Mouse (Mus musculus) layer of hippocampus, postnatal 25 days (tissue): ENCODE data around the gene Plekhg1. TPM values are rescaled to one million over a fixed set of nuclear protein-coding genes. Genes with fewer than 3 reads are reported as not detected.
A peak's percentile ranks its signal among the peaks of the same experiment; 100 is the strongest.

Experiments used
- DNase-seq, 2 experiments: peaks; one replicate each; pipeline ENCODE4 v3.0.0; 2022; ENCODE audit warnings: mixed read lengths in 2 of 2, low spot score in 1 of 2; ENCODE audit errors: extremely low spot score in 1 of 2
- total RNA-seq, 2 experiments: library from RNA; stranded (reverse); gene quantifications; 2 replicates each; pipeline ENCODE4 v1.2.3; 2021

Gene Plekhg1
- total RNA-seq, 2 experiments from 2014 or later, result 19.1 to 20.1 TPM

- DNase-seq, result peak in 1 of 2 experiments; percentile 32
Measured at GRCm38 (mm10) chr10:3818940-3819701, 79.0 kb downstream of the Plekhg1 start.

GRCm38 (mm10) chr10:3823826-3824225 is 83.7 kb downstream of the Plekhg1 start:
- DNase-seq, result no peak

- DNase-seq, result no peak
Measured at GRCm38 (mm10) chr10:3826043-3826442, 85.9 kb downstream of the Plekhg1 start.

GRCm38 (mm10) chr10:3827368-3827767 is 87.2 kb downstream of the Plekhg1 start:
- DNase-seq, result no peak

- DNase-seq, result no peak
Measured at GRCm38 (mm10) chr10:3829472-3829871, 89.3 kb downstream of the Plekhg1 start.

- DNase-seq, result no peak
Measured at GRCm38 (mm10) chr10:3830618-3831017, 90.5 kb downstream of the Plekhg1 start.

GRCm38 (mm10) chr10:3831597-3832351 is 91.6 kb downstream of the Plekhg1 start:
- DNase-seq, result no peak

- no peak for DNase-seq
Measured at GRCm38 (mm10) chr10:3834060-3834459, 93.9 kb downstream of the Plekhg1 start.

GRCm38 (mm10) chr10:3834678-3835077 is 94.5 kb downstream of the Plekhg1 start:
- DNase-seq, result no peak

- DNase-seq, result no peak
Measured at GRCm38 (mm10) chr10:3835616-3836015, 95.5 kb downstream of the Plekhg1 start.

- no peak for DNase-seq
Measured at GRCm38 (mm10) chr10:3839748-3840432, 99.7 kb downstream of the Plekhg1 start.

- no peak for DNase-seq
Measured at GRCm38 (mm10) chr10:3844430-3844829, 104.3 kb downstream of the Plekhg1 start.

GRCm38 (mm10) chr10:3847021-3847420 is 106.9 kb downstream of the Plekhg1 start:
- DNase-seq, result no peak

GRCm38 (mm10) chr10:3851461-3851860 is 111.3 kb downstream of the Plekhg1 start:
- DNase-seq, result no peak

GRCm38 (mm10) chr10:3852733-3853132 is 112.6 kb downstream of the Plekhg1 start:
- no peak for DNase-seq

- no peak for DNase-seq
Measured at GRCm38 (mm10) chr10:3857912-3858311, 117.7 kb downstream of the Plekhg1 start.

GRCm38 (mm10) chr10:3858437-3858836 is 118.3 kb downstream of the Plekhg1 start:
- no peak for DNase-seq

GRCm38 (mm10) chr10:3858961-3859714 is 119.0 kb downstream of the Plekhg1 start:
- no peak for DNase-seq

- no peak for DNase-seq
Measured at GRCm38 (mm10) chr10:3863411-3864195, 123.4 kb downstream of the Plekhg1 start.

- DNase-seq, result no peak
Measured at GRCm38 (mm10) chr10:3864196-3864540, 124.0 kb downstream of the Plekhg1 start.
